Mouse (Mus musculus) adrenal gland (tissue): Measurements from ENCODE around the gene Olfr178.

ENCODE experiments used
- intact Hi-C: fragments of 180-260 bp; cut with DNase I; formaldehyde crosslinking; loops from one replicate; pipeline ENCODE4 v1.15.1; 2025
- long read RNA-seq, 2 experiments: library from polyadenylated mRNA; unstranded; transcript quantifications; one replicate each; pipeline ENCODE4 v2.0.0; 2020; ENCODE audit warnings: borderline replicate concordance in 1 of 2; ENCODE audit not compliant: insufficient replicate concordance in 1 of 2

Olfr178 gene
- long read RNA-seq, experiment 1: 0 reads
- long read RNA-seq, experiment 2: 0 reads

GRCm38 (mm10) chr16:58891963-58892362 lies at the start of gene Olfr178:
Gene Olfr178, minus strand, starts transcription at chr16:58892063.
- intact Hi-C loops: no loop called here

- intact Hi-C loops: no loop called here
Observed at GRCm38 (mm10) chr16:58929292-58929691, 37.4 kb upstream of the Olfr178 start, which contains the start of gene Olfr180. Gene Olfr180, minus strand, starts transcription at chr16:58929392.

GRCm38 (mm10) chr16:58928655-58929054 lies 36.8 kb upstream of the Olfr178 start, which contains the start of gene Olfr181:
Gene Olfr181, minus strand, starts transcription at chr16:58928755.
- intact Hi-C loops: no loop called here

GRCm38 (mm10) chr16:58884416-58884815 lies 7.4 kb downstream of the Olfr178 start:
- intact Hi-C loops: no loop called here

- intact Hi-C loops: no loop called here
Observed at GRCm38 (mm10) chr16:58874668-58875067, 17.2 kb downstream of the Olfr178 start, which contains the start of gene Olfr177. Gene Olfr177, minus strand, starts transcription at chr16:58874768.

- intact Hi-C loops: no loop called here
Observed at GRCm38 (mm10) chr16:58861479-58861878, 30.4 kb downstream of the Olfr178 start.

GRCm38 (mm10) chr16:58860032-58860737 lies 31.7 kb downstream of the Olfr178 start:
- intact Hi-C loops: no loop called here
